Mouse (Mus musculus): ENCODE measurements around the gene Gabpb2.

DNA sequence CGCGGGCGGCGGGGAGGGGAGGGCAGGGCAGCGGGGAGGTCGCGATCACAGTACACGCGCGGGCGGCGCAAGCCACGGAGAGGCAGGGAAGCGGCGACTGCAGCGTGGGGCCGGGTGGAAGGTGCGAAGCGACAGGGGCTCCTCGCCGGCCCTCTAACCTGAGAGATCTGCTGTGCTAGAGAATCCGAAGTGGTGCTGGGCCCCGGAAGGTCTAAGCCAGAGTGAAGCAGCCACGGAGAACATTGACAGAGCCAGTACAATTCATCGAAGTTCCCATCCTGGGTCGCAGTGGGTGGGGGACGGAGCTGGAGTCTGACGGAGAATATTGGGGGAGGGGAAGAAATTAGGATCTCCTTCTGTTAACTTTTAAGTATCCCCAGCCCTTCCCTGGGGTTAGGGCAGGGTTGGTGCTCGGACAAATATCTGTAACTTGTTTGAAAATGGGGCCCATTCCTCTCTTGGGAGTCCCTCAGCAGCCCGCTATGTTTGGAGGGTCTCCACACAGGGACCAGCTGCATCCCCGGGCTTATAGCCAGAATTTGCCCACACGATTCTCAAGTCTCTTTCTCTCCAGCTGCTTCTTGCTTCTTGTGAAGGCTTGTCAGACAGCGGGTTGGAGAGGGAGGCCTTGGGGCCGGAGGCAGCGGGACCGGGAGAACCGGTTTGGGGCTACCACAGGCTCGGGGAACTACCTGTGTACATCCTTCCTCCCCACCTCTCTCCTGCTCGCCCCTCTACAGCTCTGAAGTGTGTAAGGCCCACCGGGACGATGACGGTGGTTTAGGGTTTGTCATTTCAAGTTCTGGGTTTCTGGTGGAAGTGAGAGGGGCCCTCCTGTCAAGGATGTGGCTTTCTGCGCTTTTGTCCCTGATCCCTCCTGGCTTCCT is 11.4 kb upstream of the Gabpb2 start:
- TF ChIP-seq POLR2A (IDR thresholded peaks at IDR 0.05; ENCODE audit: borderline replicate concordance, extremely low read depth, insufficient read depth, insufficient read length, poor library complexity, severe bottlenecking) (no peak), CTCF (IDR thresholded peaks at IDR 0.05; ENCODE audit: borderline replicate concordance, extremely low read depth, insufficient read depth, insufficient read length) (no peak)

Measured in brain, embryonic 14.5 days (tissue).